Mouse (Mus musculus): ENCODE data around the gene 4933400A11Rik. TPM values are rescaled to one million over a fixed set of nuclear protein-coding genes. Genes with fewer than 3 reads are reported as not detected.

The 4933400A11Rik gene
- total RNA-seq (2023), result not detected

DNA sequence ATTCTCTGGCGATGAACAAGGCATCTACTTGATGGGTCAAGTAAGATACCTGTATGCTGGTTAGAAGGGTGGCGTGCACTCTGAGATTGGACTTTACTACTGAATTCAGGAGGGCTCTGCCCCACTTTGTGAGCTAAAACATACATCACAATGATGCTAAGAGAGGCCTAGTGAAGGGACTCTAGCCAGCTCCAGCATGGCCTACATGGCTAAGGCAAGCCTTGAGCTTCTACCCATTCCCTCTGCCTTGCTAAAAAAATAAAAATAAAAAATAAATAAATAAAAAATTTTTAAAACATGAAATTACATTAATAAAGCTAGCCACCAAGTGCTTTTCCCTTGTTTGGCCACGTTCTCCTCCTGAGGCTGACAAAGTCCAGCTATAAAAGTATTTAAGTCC is at the start of gene 4933400A11Rik:
4933400A11Rik (minus strand) TSS at position 101 of the 400 bp plus-strand sequence.

Other genes with a start within 250 kb of the 4933400A11Rik start
- 1 to 10 TPM; 3.1 to 6.8 TPM for gene Mid1, start 94.4 kb downstream of the 4933400A11Rik start, total RNA-seq (2023)
- 100 to 1,000 TPM; 242 to 299 TPM for gene Gm21887, start 230.0 kb upstream of the 4933400A11Rik start, total RNA-seq (2023)

Data from B cell, adult 67 days (primary cell).